Mouse (Mus musculus) myocyte (in vitro differentiated cells): ENCODE data around the gene Gucy2c. TPM values are rescaled to one million over a fixed set of nuclear protein-coding genes. Genes with fewer than 3 reads are reported as not detected.

Experiments
- H3K27me3 ChIP-seq: one replicate; pipeline ENCODE4 v1.6.1; 2011; ENCODE audit not compliant: control insufficient read depth, insufficient read depth, insufficient read length
- H3K36me3 ChIP-seq: one replicate; pipeline ENCODE4 v1.6.1; 2011; ENCODE audit not compliant: control insufficient read depth, insufficient read depth
- H3K4me2 ChIP-seq: one replicate; pipeline ENCODE4 v1.6.1; 2011; ENCODE audit warnings: low read depth, control low read depth
- H3K4me3 ChIP-seq: one replicate; pipeline ENCODE4 v1.5.1; 2011; ENCODE audit warnings: mild to moderate bottlenecking, control low read depth, moderate library complexity
- H3K79me2 ChIP-seq: one replicate; pipeline ENCODE4 v1.6.1; 2011; ENCODE audit not compliant: control insufficient read depth, insufficient read depth
- H3ac ChIP-seq: one replicate; pipeline ENCODE4 v1.6.1; 2011; ENCODE audit not compliant: control insufficient read depth, insufficient read length
- CEBPB ChIP-seq: IDR thresholded peaks from 2 replicates; pipeline ENCODE4 v1.6.1; 2011; ENCODE audit warnings: mild to moderate bottlenecking, moderate library complexity; ENCODE audit not compliant: poor library complexity, insufficient read depth, severe bottlenecking
- E2F4 ChIP-seq: IDR thresholded peaks from one replicate; pipeline ENCODE4 v1.6.1; 2011; ENCODE audit warnings: mild to moderate bottlenecking, control low read depth, moderate library complexity; ENCODE audit not compliant: insufficient read depth
- MAX ChIP-seq: IDR thresholded peaks from one replicate; pipeline ENCODE4 v1.6.1; 2011; ENCODE audit warnings: low read depth, mild to moderate bottlenecking, control low read depth
- MYOD1 ChIP-seq, 3 experiments: IDR thresholded peaks; one replicate each; pipeline ENCODE4 v1.6.1; 2011; ENCODE audit warnings: control low read depth in 2 of 3, low read depth in 2 of 3, mild to moderate bottlenecking in 2 of 3, moderate library complexity in 1 of 3; ENCODE audit not compliant: insufficient read length in 2 of 3, control insufficient read depth in 1 of 3
- MYOG ChIP-seq, 3 experiments: IDR thresholded peaks; one replicate each; pipeline ENCODE4 v1.6.1; 2011; ENCODE audit warnings: control low read depth in 2 of 3, low read depth in 2 of 3, mild to moderate bottlenecking in 2 of 3; ENCODE audit not compliant: insufficient read length in 2 of 3, control insufficient read depth in 1 of 3, insufficient read depth in 1 of 3
- POLR2A ChIP-seq: IDR thresholded peaks from one replicate; pipeline ENCODE4 v1.6.1; 2011; ENCODE audit warnings: low read depth, mild to moderate bottlenecking, control low read depth, moderate library complexity; ENCODE audit not compliant: insufficient read length
- POLR2AphosphoS2 ChIP-seq: IDR thresholded peaks from one replicate; pipeline ENCODE4 v1.6.1; 2011; ENCODE audit warnings: low read depth, control low read depth; ENCODE audit not compliant: insufficient read length
- REST ChIP-seq: IDR thresholded peaks from one replicate; pipeline ENCODE4 v1.6.1; 2011; ENCODE audit warnings: mild to moderate bottlenecking, control low read depth, moderate library complexity; ENCODE audit not compliant: insufficient read depth, insufficient read length
- SRF ChIP-seq: IDR thresholded peaks from one replicate; pipeline ENCODE4 v1.6.1; 2011; ENCODE audit warnings: low read depth; ENCODE audit not compliant: control insufficient read depth, insufficient read length
- TCF12 ChIP-seq: IDR thresholded peaks from one replicate; pipeline ENCODE4 v1.6.1; 2011; ENCODE audit warnings: mild to moderate bottlenecking, control low read depth; ENCODE audit not compliant: poor library complexity, insufficient read depth, severe bottlenecking
- TCF3 ChIP-seq: IDR thresholded peaks from one replicate; pipeline ENCODE4 v1.6.1; 2011; ENCODE audit warnings: low read depth, control low read depth; ENCODE audit not compliant: insufficient read length
- USF1 ChIP-seq: IDR thresholded peaks from one replicate; pipeline ENCODE4 v1.6.1; 2011; ENCODE audit warnings: low read depth, mild to moderate bottlenecking, control low read depth, moderate library complexity
- polyA plus RNA-seq: library from polyadenylated mRNA; unstranded; fragments of >200 nt; fragmentation: generic; extraction: Trizol; gene quantifications from one replicate; pipeline ENCODE4 v1.2.1, GENCODE M21; 2012; ENCODE audit warnings: missing spikeins

Gucy2c gene
- polyA plus RNA-seq, 1 experiment: 0.01 TPM

- no peak for TF ChIP-seq POLR2AphosphoS2
- no peak for TF ChIP-seq SRF
- TF ChIP-seq E2F4: no peak
- TF ChIP-seq USF1: no peak
- no peak for TF ChIP-seq MYOD1 (IDR thresholded peaks at IDR 0.05; ENCODE audit: control insufficient read depth in 1 of 3, insufficient read length in 2 of 3, low read depth in 2 of 3)
- TF ChIP-seq MAX: no peak
- Histone ChIP-seq H3ac (peak overlapping the region; percentile 71), H3K27me3 (no peaks in the 10 kb centered on the region)
Measured at GRCm38 (mm10) chr6:136827116-136827515, 45.6 kb upstream of the Gucy2c start.

GRCm38 (mm10) chr6:136824987-136825386, 43.4 kb upstream of the Gucy2c start:
- Histone ChIP-seq H3K36me3 (peaks cover 35% of the 10 kb centered on the region), H3ac (no peak overlapping the region), H3K27me3 (no peaks in the 10 kb centered on the region), H3K79me2 (peaks cover 29% of the 10 kb centered on the region), H3K4me3 (no peak overlapping the region), H3K4me2 (no peak overlapping the region)
- no peak for TF ChIP-seq USF1
- TF ChIP-seq TCF12: no peak
- TF ChIP-seq MYOG (IDR thresholded peaks at IDR 0.05; ENCODE audit: control insufficient read depth in 1 of 3, insufficient read depth in 1 of 3, insufficient read length in 2 of 3, low read depth in 2 of 3): no peak
- TF ChIP-seq SRF: no peak

More at GRCm38 (mm10) chr6:136827116-136827515, 45.6 kb upstream of the Gucy2c start:
- peaks cover 29% of the 10 kb centered on the region for H3K79me2 ChIP-seq
- peaks cover 25% of the 10 kb centered on the region for H3K36me3 ChIP-seq
- peak overlapping the region; percentile 80 for H3K4me3 ChIP-seq
- peak overlapping the region; percentile 86 for H3K4me2 ChIP-seq

- H3K79me2 ChIP-seq: peaks cover 14% of the 10 kb centered on the region
- H3ac ChIP-seq: no peak overlapping the region
- no peak overlapping the region for H3K4me2 ChIP-seq
- H3K4me3 ChIP-seq: no peak overlapping the region
- peaks cover 45% of the 10 kb centered on the region for H3K36me3 ChIP-seq
- no peaks in the 10 kb centered on the region for H3K27me3 ChIP-seq
- TF ChIP-seq MYOG (IDR thresholded peaks at IDR 0.05; ENCODE audit: control insufficient read depth in 1 of 3, insufficient read depth in 1 of 3, insufficient read length in 2 of 3, low read depth in 2 of 3): no peak
- no peak for TF ChIP-seq CEBPB
- no peak for TF ChIP-seq SRF
- TF ChIP-seq POLR2AphosphoS2: no peak
- no peak for TF ChIP-seq E2F4
- no peak for TF ChIP-seq REST
- TF ChIP-seq MYOD1 (IDR thresholded peaks at IDR 0.05; ENCODE audit: control insufficient read depth in 1 of 3, insufficient read length in 2 of 3, low read depth in 2 of 3): no peak
- no peak for TF ChIP-seq TCF12
- TF ChIP-seq MAX: no peak
- TF ChIP-seq POLR2A: no peak
Measured at GRCm38 (mm10) chr6:136821086-136821485, 39.5 kb upstream of the Gucy2c start.

- Histone ChIP-seq H3K36me3 (peaks cover 39% of the 10 kb centered on the region), H3K79me2 (peaks cover 6% of the 10 kb centered on the region), H3K4me2 (no peak overlapping the region), H3K27me3 (no peaks in the 10 kb centered on the region), H3K4me3 (no peak overlapping the region), H3ac (no peak overlapping the region)
- TF ChIP-seq POLR2A (no peak), USF1 (no peak), MYOG (IDR thresholded peaks at IDR 0.05; ENCODE audit: control insufficient read depth in 1 of 3, insufficient read depth in 1 of 3, insufficient read length in 2 of 3, low read depth in 2 of 3) (no peak), MAX (no peak), CEBPB (no peak)
Measured at GRCm38 (mm10) chr6:136820381-136820780, 38.8 kb upstream of the Gucy2c start.

- TF ChIP-seq MYOG (IDR thresholded peaks at IDR 0.05; ENCODE audit: control insufficient read depth in 1 of 3, insufficient read depth in 1 of 3, insufficient read length in 2 of 3, low read depth in 2 of 3) (no peak), POLR2AphosphoS2 (no peak), POLR2A (no peak), CEBPB (no peak), TCF3 (no peak), MAX (no peak)
- H3K4me3 ChIP-seq: no peak overlapping the region
- peaks cover 41% of the 10 kb centered on the region for H3K36me3 ChIP-seq
- H3K79me2 ChIP-seq: no peaks in the 10 kb centered on the region
- H3ac ChIP-seq: no peak overlapping the region
- H3K27me3 ChIP-seq: no peaks in the 10 kb centered on the region
- no peak overlapping the region for H3K4me2 ChIP-seq
Measured at GRCm38 (mm10) chr6:136817549-136817948, 36.0 kb upstream of the Gucy2c start.

GRCm38 (mm10) chr6:136816826-136817225, 35.3 kb upstream of the Gucy2c start:
- no peak overlapping the region for H3K4me2 ChIP-seq
- H3K79me2 ChIP-seq: no peaks in the 10 kb centered on the region
- no peak overlapping the region for H3ac ChIP-seq
- H3K36me3 ChIP-seq: peaks cover 34% of the 10 kb centered on the region
- H3K27me3 ChIP-seq: no peaks in the 10 kb centered on the region
- no peak overlapping the region for H3K4me3 ChIP-seq
- TF ChIP-seq CEBPB: no peak
- no peak for TF ChIP-seq POLR2AphosphoS2
- TF ChIP-seq E2F4: no peak
